Mouse (Mus musculus): ENCODE data around the gene Commd1.

The Commd1 gene

DNA sequence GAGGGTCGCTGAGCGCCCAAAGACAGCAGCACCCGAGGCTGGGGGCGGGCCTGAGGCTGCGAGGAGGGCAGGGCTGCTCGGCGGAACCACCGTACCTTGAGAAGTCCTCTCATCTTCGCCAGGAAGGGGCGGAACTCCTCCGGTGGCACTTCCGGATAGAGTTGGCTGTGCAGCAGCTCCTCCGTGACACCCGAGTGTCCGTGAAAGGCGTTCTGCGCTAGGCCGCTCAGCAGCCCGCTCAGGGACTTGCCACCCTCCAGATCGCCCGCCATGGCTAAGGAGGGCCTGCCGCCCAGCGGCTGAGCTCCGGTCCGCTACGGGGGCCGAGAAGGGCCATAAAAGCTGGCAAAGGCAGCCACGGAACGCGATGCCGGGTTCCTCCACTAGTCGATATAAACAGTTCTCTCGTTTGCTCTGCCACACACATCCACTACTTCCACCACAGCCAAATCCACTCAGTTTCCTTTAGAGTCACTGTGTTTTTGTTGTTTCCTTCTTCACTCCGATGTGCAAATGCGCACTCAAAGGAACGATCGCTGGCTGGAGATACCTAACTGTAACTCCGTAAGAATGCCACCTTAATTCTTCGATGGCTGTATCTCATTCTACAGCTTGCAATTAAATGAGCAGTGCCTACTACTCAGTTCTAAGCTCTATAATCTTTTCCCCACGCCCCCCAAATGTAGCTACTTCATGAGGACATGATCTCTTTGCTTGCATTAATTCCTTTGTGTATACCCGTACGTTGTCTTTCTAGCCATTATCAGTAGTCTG, at the start of gene Commd1, which contains the start of gene Gm28048:
TSS of gene Commd1 (minus strand) at position 399 of the 774 bp plus-strand sequence.
TSS of gene Gm28048 (minus strand) at position 107 of the 774 bp plus-strand sequence.
- DNase-seq (ENCODE audit: low spot score in 2 of 2) = peak; percentile 96 to 98

DNA sequence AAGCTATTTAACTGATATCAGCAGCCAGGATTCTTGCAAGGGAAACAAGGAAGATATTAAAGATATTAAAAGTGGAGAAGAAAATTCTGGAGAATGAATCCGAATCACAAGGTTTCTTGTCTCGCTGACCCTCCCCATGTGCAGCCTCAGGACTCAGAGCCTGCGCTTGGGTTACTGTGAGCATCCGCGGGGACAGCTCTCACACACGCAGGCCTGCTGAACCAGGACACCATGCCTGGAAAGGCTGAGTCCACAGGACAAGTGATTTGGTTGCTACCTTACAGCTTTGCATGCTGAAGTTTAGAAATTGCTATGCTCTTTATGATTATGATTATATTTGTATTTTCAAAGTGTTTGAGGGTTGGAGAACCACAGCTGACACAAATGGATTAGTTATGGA, 47.2 kb upstream of the Commd1 start:
- no peak for DNase-seq (ENCODE audit: low spot score in 2 of 2)

- no peak for DNase-seq (ENCODE audit: low spot score in 2 of 2)
Observed at GRCm38 (mm10) chr11:23028957-23029356, 46.8 kb upstream of the Commd1 start.

GRCm38 (mm10) chr11:23024169-23024568, 42.0 kb upstream of the Commd1 start:
- no peak for DNase-seq (ENCODE audit: low spot score in 2 of 2)

GRCm38 (mm10) chr11:23023155-23023554, 41.0 kb upstream of the Commd1 start:
- no peak for DNase-seq (ENCODE audit: low spot score in 2 of 2)

GRCm38 (mm10) chr11:23020841-23021240, 38.7 kb upstream of the Commd1 start:
- no peak for DNase-seq (ENCODE audit: low spot score in 2 of 2)

DNA sequence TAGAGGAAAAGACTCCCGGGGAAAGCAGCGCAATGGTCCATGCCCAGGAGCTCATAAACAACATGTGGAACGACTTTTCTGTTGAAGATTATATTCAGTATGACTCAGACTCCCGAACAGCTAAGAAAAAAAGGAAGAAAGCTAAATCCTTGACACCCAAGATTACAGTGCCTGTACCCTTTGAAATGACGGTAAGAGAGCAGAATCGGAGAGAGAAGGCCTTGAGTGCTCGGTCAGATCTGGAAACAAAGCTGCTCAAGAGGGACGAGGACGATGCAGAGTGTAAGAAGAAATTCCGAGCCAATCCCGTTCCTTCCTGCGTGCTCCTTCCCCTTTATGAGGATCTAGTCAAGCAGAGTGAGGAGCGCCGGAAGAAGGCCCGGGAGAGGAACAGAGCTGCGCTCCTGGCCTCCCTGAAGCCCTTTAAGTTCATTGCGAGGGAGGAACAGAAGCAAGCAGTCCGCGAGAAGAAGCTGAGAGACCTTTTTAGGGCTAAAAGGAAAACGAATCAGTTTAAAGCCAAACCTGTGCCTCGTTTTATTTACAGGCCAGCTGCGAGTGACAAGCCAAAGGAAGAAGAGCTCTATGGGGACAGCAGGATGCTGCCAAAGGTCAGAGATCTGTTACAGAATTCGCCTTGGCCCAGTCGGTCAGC, 38.1 kb upstream of the Commd1 start:
- no peak for DNase-seq (ENCODE audit: low spot score in 2 of 2)

- no peak for DNase-seq (ENCODE audit: low spot score in 2 of 2)
Observed at GRCm38 (mm10) chr11:23017943-23018342, 35.8 kb upstream of the Commd1 start.

- DNase-seq (ENCODE audit: low spot score in 2 of 2) = no peak
Observed at GRCm38 (mm10) chr11:23014996-23015395, 32.8 kb upstream of the Commd1 start.

DNA sequence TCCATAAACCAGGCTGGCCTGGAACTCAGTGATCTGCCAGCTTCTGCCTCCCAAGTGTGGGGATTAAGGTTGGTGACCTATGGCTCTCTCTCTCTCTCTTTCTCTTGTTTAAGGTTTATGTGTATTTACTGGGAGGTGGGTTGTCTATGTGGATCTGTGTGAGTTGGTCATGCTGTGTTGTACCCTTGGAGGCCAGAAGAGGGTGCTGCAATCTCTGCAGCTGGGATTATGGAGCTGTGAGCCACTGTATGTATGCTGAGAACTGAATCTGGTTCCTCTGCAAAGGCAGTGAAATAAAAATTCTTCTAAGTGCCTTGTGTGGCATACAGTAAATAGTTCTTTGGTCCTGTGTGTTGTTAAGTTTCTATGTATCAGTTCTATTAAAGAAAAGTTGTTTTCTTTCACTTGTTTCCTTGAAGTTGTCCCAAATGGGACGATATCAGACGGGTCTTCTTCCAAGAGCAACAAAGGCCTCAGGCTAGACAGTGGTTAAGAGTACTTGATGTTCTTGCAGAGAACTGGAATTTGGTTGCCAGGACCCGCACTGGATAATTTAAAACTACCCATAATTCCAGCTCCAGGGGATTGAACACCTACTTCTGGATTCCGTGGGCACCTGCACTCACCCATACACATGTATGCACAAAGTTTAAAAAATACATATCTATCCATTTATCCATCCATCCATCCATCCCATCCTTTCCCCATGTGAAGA, 31.6 kb upstream of the Commd1 start:
- no peak for DNase-seq (ENCODE audit: low spot score in 2 of 2)

DNA sequence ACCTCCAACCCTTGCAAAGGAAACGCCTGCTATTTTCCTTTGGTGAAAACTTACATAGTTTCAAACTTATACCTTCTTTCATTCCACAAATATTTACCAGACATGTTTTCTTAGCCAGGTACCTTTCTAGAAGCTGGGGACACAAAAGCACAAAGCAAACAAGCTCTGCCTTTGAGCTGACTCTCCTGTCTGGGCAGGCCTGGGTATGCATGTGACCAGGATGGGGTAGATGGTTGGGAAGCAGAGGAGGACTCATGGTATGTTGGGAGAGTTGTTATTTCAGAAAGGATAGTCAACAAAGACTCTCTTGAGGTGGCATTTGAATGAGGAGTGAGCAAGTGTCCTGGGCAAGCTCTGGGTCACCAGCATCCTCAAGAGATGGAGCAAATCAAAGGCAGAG, 30.9 kb upstream of the Commd1 start:
- DNase-seq (ENCODE audit: low spot score in 2 of 2) = no peak

DNA sequence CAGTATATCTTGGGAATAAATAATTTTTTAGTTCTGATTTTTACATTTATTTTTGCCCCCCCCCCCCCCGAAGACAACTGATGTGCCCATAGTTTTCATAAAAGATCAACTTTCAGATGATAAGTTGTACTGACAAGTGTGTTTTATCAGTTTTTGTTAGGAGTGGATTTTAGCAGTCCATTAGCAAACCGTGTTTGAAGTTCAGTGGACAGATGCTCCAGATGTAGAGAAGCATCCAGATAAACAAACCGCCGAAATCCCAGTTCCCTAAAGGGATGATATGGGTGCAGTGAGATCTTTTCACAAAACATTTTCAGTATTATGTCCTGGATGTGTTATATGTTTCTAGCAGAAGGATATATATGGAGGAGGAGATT, 26.6 kb upstream of the Commd1 start:
- no peak for DNase-seq (ENCODE audit: low spot score in 2 of 2)

GRCm38 (mm10) chr11:23008181-23008823, 26.1 kb upstream of the Commd1 start:
- peak; percentile 80 to 86 for DNase-seq (ENCODE audit: low spot score in 2 of 2)

DNA sequence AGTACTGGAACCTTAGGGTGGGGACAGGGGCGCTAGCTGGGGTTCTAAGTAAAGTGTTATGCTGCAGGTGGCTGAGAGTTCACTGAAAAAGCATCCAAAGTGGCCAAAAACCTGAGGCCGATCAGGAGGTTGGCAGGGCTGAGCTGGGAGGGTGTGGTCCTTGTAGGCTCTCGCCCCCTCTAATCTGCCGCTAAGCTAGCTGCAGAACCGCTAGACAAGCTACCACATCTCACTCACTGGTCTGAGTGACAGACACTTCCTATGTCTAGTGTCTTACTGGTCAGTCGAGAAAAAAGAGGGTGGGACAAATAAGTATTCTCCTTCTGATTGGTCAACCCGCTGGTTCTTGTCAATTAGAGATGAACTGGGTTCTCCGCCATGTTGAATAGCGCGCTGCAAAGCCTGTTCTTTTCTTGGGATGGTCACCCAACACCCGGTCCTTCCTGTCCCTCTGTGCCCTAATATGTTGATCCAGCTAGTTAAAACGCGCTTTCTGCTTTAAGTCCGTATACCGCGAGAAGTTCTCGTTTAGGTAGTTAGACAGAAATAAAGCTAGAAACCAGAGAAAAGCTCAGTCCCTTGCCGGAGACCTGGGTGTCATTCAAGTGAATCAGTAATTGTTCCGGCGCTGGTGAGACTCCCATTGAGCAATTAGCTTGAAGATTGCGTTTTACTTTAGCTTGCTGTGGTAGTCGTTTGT, 25.4 kb upstream of the Commd1 start, which contains the start of gene Fam161a:
TSS of gene Fam161a (plus strand) at position 51 of the 700 bp plus-strand sequence.
- peak; percentile 80 to 88 for DNase-seq (ENCODE audit: low spot score in 2 of 2)

- no peak for DNase-seq (ENCODE audit: low spot score in 2 of 2)
Observed at GRCm38 (mm10) chr11:23007166-23007480, 24.9 kb upstream of the Commd1 start.

DNA sequence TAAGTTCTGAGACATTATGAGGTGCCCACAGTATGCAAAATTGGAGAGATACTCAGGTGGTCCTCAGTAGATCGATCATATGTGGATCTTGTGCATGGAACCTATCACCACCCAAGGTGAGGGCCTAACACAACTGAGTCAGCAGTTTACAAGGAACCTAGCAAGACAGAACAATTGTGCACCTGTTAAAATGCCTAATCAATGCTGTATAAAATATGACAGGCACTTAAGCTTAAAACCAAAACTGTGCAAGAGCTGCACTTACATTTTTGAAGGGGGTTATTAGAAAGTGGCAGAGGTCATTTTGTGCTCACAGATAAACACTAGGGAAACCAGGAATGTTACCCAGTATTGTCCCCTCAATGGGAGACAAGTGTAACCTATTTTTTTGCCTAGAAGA, 23.1 kb upstream of the Commd1 start:
- no peak for DNase-seq (ENCODE audit: low spot score in 2 of 2)

DNA sequence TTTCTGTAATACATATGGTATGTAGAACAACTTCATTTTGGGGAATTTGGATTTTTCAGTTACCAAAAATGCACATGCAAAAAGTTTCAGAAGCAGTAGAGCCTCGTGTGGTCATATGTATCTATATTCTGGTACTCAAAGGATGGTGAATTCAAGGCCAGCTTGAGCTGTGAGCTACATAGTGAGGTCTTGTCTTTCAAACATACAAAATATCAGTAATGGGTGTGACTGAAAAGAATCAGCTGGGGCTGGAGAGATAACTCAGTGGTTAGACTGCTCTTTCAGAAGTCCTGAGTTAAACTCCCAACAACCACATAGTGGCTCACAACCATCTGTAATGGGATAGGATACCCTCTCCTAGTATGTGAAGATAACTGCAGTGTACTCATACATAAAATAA, 16.1 kb upstream of the Commd1 start:
- DNase-seq (ENCODE audit: low spot score in 2 of 2) = no peak

DNA sequence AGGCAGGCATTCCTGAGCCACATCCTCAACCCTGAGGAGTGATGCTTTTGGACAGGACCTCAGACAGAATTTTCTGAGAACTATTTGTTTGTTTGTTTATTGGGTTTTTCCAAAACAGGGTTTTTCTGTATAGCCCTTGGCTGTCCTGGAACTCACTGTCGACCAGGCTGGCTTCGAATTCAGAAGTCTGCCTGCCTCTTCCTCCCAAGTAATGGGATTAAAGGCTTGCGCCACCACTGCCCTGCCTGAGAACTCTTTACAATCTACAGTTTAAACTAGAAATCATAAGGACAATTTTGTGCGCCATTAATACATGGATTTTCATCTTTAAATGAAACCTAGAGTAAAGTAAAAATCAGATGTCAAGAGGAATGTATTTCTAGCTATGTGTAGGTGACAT, 13.3 kb upstream of the Commd1 start:
- DNase-seq (ENCODE audit: low spot score in 2 of 2) = no peak

DNA sequence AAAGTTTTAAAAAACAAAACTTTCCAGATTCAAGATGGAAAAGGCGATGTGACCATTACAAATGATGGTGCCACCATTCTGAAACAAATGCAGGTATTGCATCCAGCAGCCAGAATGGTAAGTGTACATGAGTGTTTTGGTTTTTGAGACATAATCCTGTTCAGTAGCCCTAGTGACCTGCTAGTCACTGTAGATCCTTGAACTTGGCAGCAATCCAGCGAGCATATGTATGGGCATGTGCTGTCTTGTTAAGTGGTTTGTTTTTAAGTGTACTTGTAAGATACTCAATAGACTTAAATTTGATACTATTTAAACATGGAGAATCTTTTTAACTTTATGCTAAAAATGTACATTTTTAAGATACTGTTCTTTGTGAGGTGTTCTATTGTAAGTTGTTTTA, 12.1 kb upstream of the Commd1 start:
- DNase-seq (ENCODE audit: low spot score in 2 of 2) = no peak

GRCm38 (mm10) chr11:22991218-22991835, 9.1 kb upstream of the Commd1 start:
- no peak for DNase-seq (ENCODE audit: low spot score in 2 of 2)

Data from right cerebral cortex, adult 2 months (tissue).